Mouse (Mus musculus) midbrain, embryonic 16.5 days (tissue): Measurements from ENCODE around the gene AL731706.1. TPM values are rescaled to one million over a fixed set of nuclear protein-coding genes. Genes with fewer than 3 reads are reported as not detected.

Experiments used
- ATAC-seq: fragments of 200-750 bp; cut with Nextera tagmentation; 2 replicates; pipeline ENCODE4 v1.8.0; 2017; ENCODE audit warnings: moderate TSS enrichment
- H3K27ac ChIP-seq: fragments of 300-500 bp; sonication (generic); 2 replicates; pipeline ENCODE4 v1.5.1; 2014; ENCODE audit warnings: mild to moderate bottlenecking, low read length, mixed read lengths
- H3K27me3 ChIP-seq: fragments of 300-500 bp; sonication (generic); 2 replicates; pipeline ENCODE4 v1.6.1; 2014; ENCODE audit warnings: low read depth, low read length, mixed read lengths; ENCODE audit not compliant: control insufficient read depth, insufficient read depth
- H3K36me3 ChIP-seq: fragments of 300-500 bp; sonication (generic); 2 replicates; pipeline ENCODE4 v1.6.1; 2014; ENCODE audit warnings: mild to moderate bottlenecking, low read length, moderate library complexity, mixed read lengths; ENCODE audit not compliant: control insufficient read depth, insufficient read depth
- H3K4me1 ChIP-seq: fragments of 300-500 bp; sonication (generic); 2 replicates; pipeline ENCODE4 v1.6.1; 2014; ENCODE audit warnings: mild to moderate bottlenecking, low read length, mixed read lengths; ENCODE audit not compliant: control insufficient read depth, insufficient read depth
- H3K4me2 ChIP-seq: fragments of 300-500 bp; sonication (generic); 2 replicates; pipeline ENCODE4 v1.6.1; 2014; ENCODE audit warnings: mild to moderate bottlenecking, low read length, mixed read lengths
- H3K4me3 ChIP-seq: fragments of 300-500 bp; sonication (generic); 2 replicates; pipeline ENCODE4 v1.5.1; 2014; ENCODE audit warnings: low read depth, mild to moderate bottlenecking, low read length, moderate library complexity, mixed read lengths
- H3K9ac ChIP-seq: fragments of 300-500 bp; sonication (generic); 2 replicates; pipeline ENCODE4 v1.6.1; 2014; ENCODE audit warnings: low read depth, low read length, mixed read lengths
- H3K9me3 ChIP-seq: fragments of 300-500 bp; sonication (generic); replicated peaks from 2 replicates; pipeline ENCODE4 v1.6.1; 2014; ENCODE audit warnings: mild to moderate bottlenecking, low read length, mixed read lengths; ENCODE audit not compliant: control insufficient read depth, poor library complexity, severe bottlenecking
- WGBS: fragments of 180-500 bp; shearing (Covaris S2); extraction: QIAGEN DNeasy Blood & Tissue Kit; methylation state at CpG from one replicate; pipeline ENCODE4 v1.1.7; 2014; 5-methylcytosine and 5-hydroxymethylcytosine counted together
- polyA plus RNA-seq: library from polyadenylated mRNA; unstranded; fragments of >200 nt; fragmentation: Nextera tagmentation; extraction: Ambion mirVana; gene quantifications from 2 replicates; pipeline ENCODE4 v1.2.1, GENCODE M21; 2015

AL731706.1 gene
- 16.6 and 17.0 TPM in 2 replicates for polyA plus RNA-seq

- H3K9ac ChIP-seq = peak within 1 kb of the TSS; percentile 90
- no peaks in the 10 kb centered on the region for H3K36me3 ChIP-seq
- H3K4me3 ChIP-seq = peak within 1 kb of the TSS; percentile 79
- peak within 1 kb of the TSS; percentile 56 for H3K4me2 ChIP-seq
- peaks cover 21% of the 10 kb centered on the region for H3K4me1 ChIP-seq
- under 1% methylated on average over 49 of the region's 49 CpGs for WGBS
- H3K27me3 ChIP-seq = no peaks in the 10 kb centered on the region
- ATAC-seq = peak; percentile 99
- peak within 1 kb of the TSS; percentile 98 for H3K27ac ChIP-seq
- H3K9me3 ChIP-seq = no peaks in the 10 kb centered on the region
Observed at GRCm38 (mm10) chr2:136891068-136891950, at the start of gene AL731706.1, which contains the start of the genes Slx4ip and Mkks. Gene AL731706.1, minus strand, starts transcription at chr2:136891389. Gene Slx4ip, plus strand, starts transcription at chr2:136891218. Gene Mkks, minus strand, starts transcription at chr2:136891389.

DNA sequence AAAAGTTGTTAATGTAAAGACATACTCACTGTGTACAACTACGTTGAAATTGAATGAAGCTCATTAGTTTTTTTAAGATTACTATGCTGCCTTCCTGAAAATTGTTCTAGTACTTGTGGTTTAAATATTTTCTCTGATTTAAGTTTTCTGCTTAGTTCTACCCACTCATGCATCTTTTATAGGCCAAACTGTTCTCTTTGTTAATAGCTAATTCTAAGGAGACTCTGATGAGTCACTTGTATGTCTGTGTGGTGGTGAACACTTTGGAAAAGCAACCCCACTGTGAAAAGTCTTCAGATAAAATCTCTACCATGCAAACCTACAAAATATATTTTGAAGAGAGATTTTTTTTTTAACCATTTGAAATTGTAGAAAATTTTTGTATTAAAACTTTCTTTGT is 47.1 kb upstream of the AL731706.1 start:
- Histone ChIP-seq H3K9ac (no peak overlapping the region), H3K36me3 (no peaks in the 10 kb centered on the region), H3K9me3 (no peaks in the 10 kb centered on the region), H3K4me2 (no peak overlapping the region), H3K27me3 (no peaks in the 10 kb centered on the region), H3K4me1 (no peaks in the 10 kb centered on the region), H3K27ac (no peak overlapping the region), H3K4me3 (no peak overlapping the region)
- ATAC-seq = no peak
- 88% methylated on average over 1 of the region's 1 CpGs for WGBS

DNA sequence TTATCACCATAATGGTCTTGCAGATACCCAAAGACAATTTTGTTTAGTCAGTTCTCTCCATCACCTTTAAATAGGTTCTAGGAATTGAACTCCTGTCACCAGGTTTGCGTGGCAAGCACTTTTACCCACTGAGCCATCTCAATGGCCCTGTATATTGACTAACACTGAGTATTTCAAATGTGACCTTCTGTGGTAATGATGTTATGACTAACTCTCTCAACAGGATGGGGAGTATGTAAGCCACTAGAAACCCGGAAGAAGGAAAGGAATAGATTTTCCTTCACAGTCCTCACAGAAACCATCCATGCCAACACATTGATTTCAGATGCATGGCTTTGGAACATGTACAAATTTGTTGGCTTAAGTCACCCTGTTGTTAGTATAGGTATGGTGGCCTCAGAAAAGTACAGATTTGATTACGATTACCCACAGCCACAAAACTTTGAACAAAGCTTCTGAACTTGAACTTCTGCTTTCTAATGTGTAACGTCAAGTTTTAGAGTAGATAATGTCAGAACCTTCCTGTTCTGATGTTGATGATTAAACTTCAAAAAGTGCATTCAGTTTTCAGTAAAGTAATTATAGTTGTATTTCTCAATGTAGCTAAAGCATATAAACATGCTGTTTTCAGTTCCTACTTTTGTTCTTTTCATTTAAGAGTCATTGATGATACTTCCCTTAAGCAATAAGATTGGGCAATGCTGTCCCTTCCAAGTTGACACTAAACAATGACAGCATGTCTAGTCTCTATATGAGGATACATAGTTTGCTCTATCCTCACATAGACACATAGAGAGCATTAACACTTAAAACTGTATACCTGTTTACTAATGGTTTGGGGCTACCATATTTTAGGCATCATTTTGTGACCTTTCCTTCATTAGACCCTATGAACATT is 45.5 kb upstream of the AL731706.1 start:
- no peak overlapping the region for H3K9ac ChIP-seq
- no peak overlapping the region for H3K4me3 ChIP-seq
- no peaks in the 10 kb centered on the region for H3K27me3 ChIP-seq
- H3K4me1 ChIP-seq = no peaks in the 10 kb centered on the region
- WGBS = 94% methylated on average over 4 of the region's 4 CpGs
- no peaks in the 10 kb centered on the region for H3K36me3 ChIP-seq
- no peak overlapping the region for H3K4me2 ChIP-seq
- ATAC-seq = no peak
- no peaks in the 10 kb centered on the region for H3K9me3 ChIP-seq
- no peak overlapping the region for H3K27ac ChIP-seq

DNA sequence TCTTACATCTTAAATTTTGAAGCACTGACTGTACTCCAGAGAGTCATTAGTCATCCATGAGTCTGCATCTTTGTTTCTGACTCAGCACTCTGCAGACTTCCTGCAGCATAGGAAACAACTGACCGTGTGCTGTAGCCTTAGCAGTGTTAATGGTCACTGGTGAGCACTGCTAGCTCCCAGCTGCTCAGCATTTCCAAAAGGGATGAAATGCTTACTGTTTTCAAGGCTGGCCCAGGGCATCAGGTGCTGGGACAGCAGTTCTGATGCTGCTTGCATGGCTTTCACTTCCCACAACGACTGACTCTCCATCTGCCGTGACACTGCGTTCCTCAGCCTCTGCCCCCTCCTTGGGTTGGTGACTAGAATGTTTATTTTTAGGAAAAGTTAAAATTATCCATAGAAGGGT is 29.8 kb upstream of the AL731706.1 start:
- H3K9ac ChIP-seq = no peak overlapping the region
- H3K27ac ChIP-seq = no peak overlapping the region
- WGBS = 73% methylated on average over 4 of the region's 4 CpGs
- no peak for ATAC-seq
- no peaks in the 10 kb centered on the region for H3K27me3 ChIP-seq
- no peaks in the 10 kb centered on the region for H3K9me3 ChIP-seq
- H3K36me3 ChIP-seq = no peaks in the 10 kb centered on the region
- no peak overlapping the region for H3K4me2 ChIP-seq
- no peak overlapping the region for H3K4me3 ChIP-seq
- H3K4me1 ChIP-seq = no peaks in the 10 kb centered on the region

DNA sequence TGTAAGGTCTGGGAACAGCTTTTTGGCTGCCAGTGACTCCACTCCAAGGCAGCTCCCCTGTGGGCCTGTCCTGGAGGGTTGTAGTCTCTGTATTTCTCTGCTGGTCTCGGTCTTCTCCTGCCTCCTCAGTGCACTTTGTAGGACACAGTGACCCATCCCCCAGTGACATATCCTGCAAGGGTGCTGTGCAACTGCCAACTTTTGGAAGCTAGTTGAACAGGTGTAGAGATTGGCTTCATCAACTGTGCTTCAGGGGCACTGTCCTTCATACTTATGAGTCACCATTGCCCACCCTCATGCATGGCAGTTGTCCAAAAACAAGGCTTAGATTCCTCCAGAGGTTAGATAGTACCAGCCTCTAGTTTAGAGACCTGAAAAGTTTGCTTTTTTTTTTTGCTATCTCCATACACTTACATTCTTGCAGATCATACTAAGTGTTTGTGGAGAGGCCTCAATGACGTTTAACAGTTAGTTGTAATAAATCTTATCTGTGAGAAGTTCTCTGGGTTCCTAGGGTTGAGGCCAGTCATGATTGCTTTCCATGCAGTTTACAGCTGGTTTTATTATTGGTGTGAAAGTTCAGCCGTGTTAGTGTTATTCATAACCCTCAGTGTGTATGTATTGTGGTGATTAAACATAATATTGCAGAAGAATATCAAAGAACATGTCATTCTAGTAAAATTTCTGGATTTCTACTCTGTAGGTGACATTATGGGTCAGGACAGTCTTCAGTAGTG is 29.2 kb upstream of the AL731706.1 start:
- Histone ChIP-seq H3K9me3 (no peaks in the 10 kb centered on the region), H3K4me2 (no peak overlapping the region), H3K9ac (no peak overlapping the region), H3K36me3 (no peaks in the 10 kb centered on the region), H3K4me1 (no peaks in the 10 kb centered on the region), H3K27ac (no peak overlapping the region), H3K27me3 (no peaks in the 10 kb centered on the region), H3K4me3 (no peak overlapping the region)
- WGBS = 92% methylated on average over 3 of the region's 3 CpGs
- ATAC-seq = no peak

DNA sequence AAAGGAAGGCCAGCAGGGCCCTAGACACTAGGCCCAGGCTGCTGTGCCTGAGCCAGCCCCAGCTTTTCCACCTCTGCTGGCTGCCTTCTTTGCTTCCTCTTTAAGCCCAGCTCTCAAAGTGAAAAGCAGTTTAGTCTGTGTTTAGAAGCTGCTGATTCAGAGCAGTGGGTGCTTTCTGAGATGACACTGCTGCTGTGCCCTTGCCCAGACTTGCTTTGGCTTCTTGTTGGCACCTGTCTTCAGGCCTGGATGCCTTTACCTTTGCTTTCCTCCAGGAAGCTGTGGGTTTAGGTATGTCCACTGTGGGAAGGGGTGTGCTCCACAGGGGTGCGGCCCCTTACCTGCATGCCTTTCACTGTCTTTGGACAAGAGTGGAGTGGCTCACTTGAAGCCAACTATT is 28.2 kb upstream of the AL731706.1 start:
- Histone ChIP-seq H3K4me3 (no peak overlapping the region), H3K9me3 (no peaks in the 10 kb centered on the region), H3K4me2 (no peak overlapping the region), H3K9ac (no peak overlapping the region), H3K4me1 (no peaks in the 10 kb centered on the region), H3K36me3 (no peaks in the 10 kb centered on the region), H3K27ac (no peak overlapping the region), H3K27me3 (no peaks in the 10 kb centered on the region)
- 96% methylated on average over 1 of the region's 1 CpGs for WGBS
- ATAC-seq = no peak

DNA sequence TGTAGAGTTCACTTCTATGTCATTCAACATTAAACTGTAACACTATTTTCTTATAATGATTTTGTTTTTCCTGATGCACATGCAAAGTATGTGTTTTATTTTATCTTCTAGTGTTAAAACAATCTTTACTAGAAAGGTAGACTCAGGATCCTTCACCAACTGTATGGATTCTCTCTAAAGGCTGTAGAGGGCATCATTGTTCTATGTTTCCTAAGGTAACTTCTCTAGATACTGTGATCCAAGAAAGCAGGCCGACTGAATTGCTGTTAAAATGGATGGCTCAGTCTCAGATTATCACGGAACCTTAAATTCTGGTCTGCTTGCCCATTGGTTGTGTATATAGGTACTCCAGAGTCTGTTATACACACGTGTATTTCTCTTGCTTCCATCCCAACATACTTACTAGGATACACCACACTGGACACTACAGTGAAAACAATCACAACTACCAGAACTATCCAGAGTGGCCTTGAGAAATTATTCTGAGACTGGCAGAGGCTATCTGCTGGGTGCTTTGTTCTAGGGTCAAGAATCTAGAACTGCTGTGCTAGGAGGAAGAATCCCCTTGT is 23.2 kb upstream of the AL731706.1 start:
- peak; percentile 84 for ATAC-seq
- Histone ChIP-seq H3K9me3 (no peaks in the 10 kb centered on the region), H3K27ac (no peak overlapping the region), H3K4me3 (no peak overlapping the region), H3K4me1 (no peaks in the 10 kb centered on the region; the same call in 1 of the 2 replicates), H3K9ac (no peak overlapping the region), H3K36me3 (no peaks in the 10 kb centered on the region), H3K27me3 (no peaks in the 10 kb centered on the region), H3K4me2 (no peak overlapping the region)
- WGBS = 44% methylated on average over 3 of the region's 3 CpGs

GRCm38 (mm10) chr2:136913021-136913420 is 21.8 kb upstream of the AL731706.1 start:
- 17% methylated on average over 3 of the region's 3 CpGs for WGBS
- H3K4me2 ChIP-seq = no peak overlapping the region
- H3K9ac ChIP-seq = no peak overlapping the region
- H3K4me3 ChIP-seq = no peak overlapping the region
- no peak overlapping the region for H3K27ac ChIP-seq
- H3K36me3 ChIP-seq = no peaks in the 10 kb centered on the region
- H3K27me3 ChIP-seq = no peaks in the 10 kb centered on the region
- ATAC-seq = no peak
- H3K9me3 ChIP-seq = no peaks in the 10 kb centered on the region
- H3K4me1 ChIP-seq = no peaks in the 10 kb centered on the region; the same call in 1 of the 2 replicates
